Mouse (Mus musculus): ENCODE measurements around the gene Naa15. TPM values are rescaled to one million over a fixed set of nuclear protein-coding genes. Genes with fewer than 3 reads are reported as not detected.

The Naa15 gene
- polyA plus RNA-seq, 1 experiment from 2014 or later, result 37.7 TPM

GRCm38 (mm10) chr3:51517467-51517866, 102.5 kb downstream of the Naa15 start:
- H3K27me3 ChIP-seq (ENCODE audit: insufficient read depth, low read length), result no peaks in the 10 kb centered on the region
- no peaks in the 10 kb centered on the region; the same call in 1 of the 2 replicates for H3K4me1 ChIP-seq (ENCODE audit: insufficient read depth, low read length)
- peaks cover 3% of the 10 kb centered on the region; the same call in 1 of the 2 replicates for H3K36me3 ChIP-seq (ENCODE audit: insufficient read depth, low read length)
- ATAC-seq (ENCODE audit: low FRiP score, low TSS enrichment), result no peak
- no peak overlapping the region for H3K27ac ChIP-seq (ENCODE audit: low read length)
- no peaks in the 10 kb centered on the region for H3K9me3 ChIP-seq (ENCODE audit: low read length)
- no peak overlapping the region for H3K4me2 ChIP-seq (replicated peaks; ENCODE audit: low read depth, low read length)
- WGBS, result 62% methylated on average over 4 of the region's 4 CpGs
- no peak overlapping the region for H3K4me3 ChIP-seq (ENCODE audit: low read length)
- no peak overlapping the region for H3K9ac ChIP-seq (replicated peaks; ENCODE audit: low read length)

- no peaks in the 10 kb centered on the region for H3K9me3 ChIP-seq (ENCODE audit: low read length)
- H3K4me3 ChIP-seq (ENCODE audit: low read length), result no peak overlapping the region
- H3K4me1 ChIP-seq (ENCODE audit: insufficient read depth, low read length), result no peaks in the 10 kb centered on the region; the same call in 1 of the 2 replicates
- H3K27ac ChIP-seq (ENCODE audit: low read length), result no peak overlapping the region
- no peak overlapping the region for H3K4me2 ChIP-seq (replicated peaks; ENCODE audit: low read depth, low read length)
- H3K27me3 ChIP-seq (ENCODE audit: insufficient read depth, low read length), result no peaks in the 10 kb centered on the region
- peak; percentile 63; the same call in 1 of the 2 replicates for ATAC-seq (ENCODE audit: low FRiP score, low TSS enrichment)
- 73% methylated on average over 12 of the region's 12 CpGs for WGBS
- H3K36me3 ChIP-seq (ENCODE audit: insufficient read depth, low read length), result peaks cover 6% of the 10 kb centered on the region; the same call in 1 of the 2 replicates
- no peak overlapping the region for H3K9ac ChIP-seq (replicated peaks; ENCODE audit: low read length)
Observed at GRCm38 (mm10) chr3:51517878-51518762, 103.2 kb downstream of the Naa15 start.

- Histone ChIP-seq H3K9me3 (ENCODE audit: low read length) (no peaks in the 10 kb centered on the region), H3K27ac (ENCODE audit: low read length) (no peak overlapping the region), H3K36me3 (ENCODE audit: insufficient read depth, low read length) (peaks cover 12% of the 10 kb centered on the region), H3K4me2 (replicated peaks; ENCODE audit: low read depth, low read length) (no peak overlapping the region), H3K27me3 (ENCODE audit: insufficient read depth, low read length) (no peaks in the 10 kb centered on the region), H3K9ac (replicated peaks; ENCODE audit: low read length) (no peak overlapping the region), H3K4me1 (ENCODE audit: insufficient read depth, low read length) (no peaks in the 10 kb centered on the region; the same call in 1 of the 2 replicates), H3K4me3 (ENCODE audit: low read length) (no peak overlapping the region)
- no peak for ATAC-seq (ENCODE audit: low FRiP score, low TSS enrichment)
- WGBS, result 59% methylated on average over 8 of the region's 8 CpGs
Observed at GRCm38 (mm10) chr3:51518763-51519121, 103.8 kb downstream of the Naa15 start.

GRCm38 (mm10) chr3:51521262-51521661, 106.3 kb downstream of the Naa15 start:
- no peak overlapping the region for H3K27ac ChIP-seq (ENCODE audit: low read length)
- peaks cover 28% of the 10 kb centered on the region for H3K36me3 ChIP-seq (ENCODE audit: insufficient read depth, low read length)
- H3K9ac ChIP-seq (replicated peaks; ENCODE audit: low read length), result no peak overlapping the region
- H3K4me2 ChIP-seq (replicated peaks; ENCODE audit: low read depth, low read length), result no peak overlapping the region
- WGBS, result 62% methylated on average over 14 of the region's 14 CpGs
- peak; percentile 32; the same call in 1 of the 2 replicates for ATAC-seq (ENCODE audit: low FRiP score, low TSS enrichment)
- no peaks in the 10 kb centered on the region for H3K9me3 ChIP-seq (ENCODE audit: low read length)
- H3K27me3 ChIP-seq (ENCODE audit: insufficient read depth, low read length), result no peaks in the 10 kb centered on the region
- no peak overlapping the region for H3K4me3 ChIP-seq (ENCODE audit: low read length)
- no peaks in the 10 kb centered on the region; the same call in 1 of the 2 replicates for H3K4me1 ChIP-seq (ENCODE audit: insufficient read depth, low read length)

GRCm38 (mm10) chr3:51525186-51525785, 110.3 kb downstream of the Naa15 start:
- no peak for ATAC-seq (ENCODE audit: low FRiP score, low TSS enrichment)
- no peak overlapping the region for H3K27ac ChIP-seq (ENCODE audit: low read length)
- H3K9ac ChIP-seq (replicated peaks; ENCODE audit: low read length), result no peak overlapping the region
- 84% methylated on average over 16 of the region's 16 CpGs for WGBS
- no peaks in the 10 kb centered on the region for H3K4me1 ChIP-seq (ENCODE audit: insufficient read depth, low read length)
- H3K9me3 ChIP-seq (ENCODE audit: low read length), result no peaks in the 10 kb centered on the region
- peaks cover 53% of the 10 kb centered on the region for H3K36me3 ChIP-seq (ENCODE audit: insufficient read depth, low read length)
- H3K27me3 ChIP-seq (ENCODE audit: insufficient read depth, low read length), result no peaks in the 10 kb centered on the region
- H3K4me3 ChIP-seq (ENCODE audit: low read length), result no peak overlapping the region
- H3K4me2 ChIP-seq (replicated peaks; ENCODE audit: low read depth, low read length), result no peak overlapping the region

Other genes with a start within 250 kb of the Naa15 start
- gene Noct, start 190.7 kb upstream of the Naa15 start, polyA plus RNA-seq (2015; fragmentation: Nextera tagmentation; extraction: Ambion mirVana), result 7.2 and 7.9 TPM in 2 replicates
- gene Elf2, start 74.5 kb upstream of the Naa15 start, polyA plus RNA-seq (2015; fragmentation: Nextera tagmentation; extraction: Ambion mirVana), result 62.9 and 64.4 TPM in 2 replicates
- 7.3 and 10.5 TPM in 2 replicates for gene Mgarp, start 18.4 kb upstream of the Naa15 start, polyA plus RNA-seq (2015; fragmentation: Nextera tagmentation; extraction: Ambion mirVana)
- gene Ndufc1, start 6.2 kb upstream of the Naa15 start, polyA plus RNA-seq (2015; fragmentation: Nextera tagmentation; extraction: Ambion mirVana), result 672 and 707 TPM in 2 replicates
- gene Rab33b, start 68.8 kb downstream of the Naa15 start, polyA plus RNA-seq (2015; fragmentation: Nextera tagmentation; extraction: Ambion mirVana), result 22.5 and 23.2 TPM in 2 replicates
- gene Setd7, start 145.7 kb downstream of the Naa15 start, polyA plus RNA-seq (2015; fragmentation: Nextera tagmentation; extraction: Ambion mirVana), result 2.5 and 3.1 TPM in 2 replicates
- 1.1 and 1.6 TPM in 2 replicates for gene Mgst2, start 245.2 kb downstream of the Naa15 start, polyA plus RNA-seq (2015; fragmentation: Nextera tagmentation; extraction: Ambion mirVana)

All from kidney, embryonic 16.5 days (tissue).